Mouse (Mus musculus): Measurements from ENCODE around the gene Pgk1. TPM values are rescaled to one million over a fixed set of nuclear protein-coding genes. Genes with fewer than 3 reads are reported as not detected.

Pgk1 gene
- total RNA-seq, 2 experiments from 2014 or later = 586 to 594 TPM

DNA sequence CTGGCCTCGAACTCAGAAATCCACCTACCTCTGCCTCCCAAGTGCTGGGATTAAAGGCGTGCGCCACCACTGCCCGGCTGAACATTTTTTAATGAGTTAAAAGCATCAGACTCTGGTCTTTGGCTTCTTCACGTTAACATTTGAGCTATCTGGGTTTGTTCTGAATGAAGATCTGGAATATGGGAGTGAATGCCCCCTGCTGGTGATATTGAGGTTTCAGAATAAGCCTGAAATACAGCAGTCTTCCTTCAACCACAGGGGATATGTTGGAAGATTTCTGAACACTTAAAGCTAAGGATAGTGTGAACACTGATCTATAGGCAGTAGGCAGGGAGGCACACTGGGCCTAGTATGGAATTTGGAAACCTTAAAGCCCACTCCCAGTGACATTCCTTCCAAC lies 12.0 kb downstream of the Pgk1 start:
- no peak for DNase-seq (ENCODE audit: low spot score)
- intact Hi-C loops (cut with DNase I) = no loop called here

- intact Hi-C loops (cut with DNase I) = no loop called here
- no peak for DNase-seq (ENCODE audit: low spot score)
These were observed 22.2 kb downstream of the Pgk1 start for GRCm38 (mm10) chrX:106209100-106209499.

- intact Hi-C loops (cut with DNase I) = no loop called here
- peak; percentile 46 for DNase-seq (ENCODE audit: low spot score)
These were observed 32.5 kb downstream of the Pgk1 start for GRCm38 (mm10) chrX:106219171-106220032.

DNA sequence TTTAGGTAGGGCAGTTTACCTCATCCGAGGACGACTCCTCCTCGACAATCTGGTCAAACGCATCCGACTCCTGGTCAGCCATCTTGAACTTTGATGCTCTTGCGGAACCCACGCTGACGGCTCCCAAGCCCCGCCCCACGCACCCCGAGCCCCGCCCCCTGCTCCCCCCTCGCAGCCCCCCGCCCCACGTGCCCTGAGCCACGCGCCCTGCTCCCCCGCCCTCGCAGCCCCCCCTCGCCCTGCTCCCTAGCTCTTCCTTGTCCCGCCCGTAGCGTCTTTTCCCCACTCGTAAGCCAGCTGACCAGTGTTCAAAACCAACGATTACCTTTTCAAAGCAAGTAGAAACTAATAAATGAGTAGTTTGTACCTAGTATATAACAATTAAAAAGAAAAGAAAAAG lies 34.2 kb downstream of the Pgk1 start, which contains the start of gene Taf9b:
Taf9b (minus strand) TSS at position 101 of the 400 bp plus-strand sequence.
- intact Hi-C loops (cut with DNase I) = no loop called here
- no peak for DNase-seq (ENCODE audit: low spot score)

Other genes starting within 250 kb of the Pgk1 start
- 10 to 100 TPM; 48.0 to 53.4 TPM for gene Magt1, start 175.2 kb upstream of the Pgk1 start, total RNA-seq (2021)
- 1,000 to 10,000 TPM; 1,708 to 1,778 TPM for gene Cox7b, start 171.4 kb upstream of the Pgk1 start, total RNA-seq (2021)
- gene Atp7a, start 159.8 kb upstream of the Pgk1 start, total RNA-seq (2021) = 1 to 10 TPM; 7.3 to 7.5 TPM
- 1 to 10 TPM; 1.2 to 1.4 TPM for gene Tlr13, start 43.9 kb upstream of the Pgk1 start, total RNA-seq (2021)
- 10 to 100 TPM in 1 of 2 experiments, 1 to 10 TPM in 1; 7.4 to 10.1 TPM for gene Taf9b, start 34.1 kb downstream of the Pgk1 start, total RNA-seq (2021)
- not detected for gene Fnd3c2, start 68.3 kb downstream of the Pgk1 start, total RNA-seq (2021)

Measured in heart, postnatal 25 days (tissue).